Mouse (Mus musculus) C2C12 (cell line): ENCODE measurements around the gene Sox6. TPM values are rescaled to one million over a fixed set of nuclear protein-coding genes. Genes with fewer than 3 reads are reported as not detected.

Source experiments
- H3K27me3 ChIP-seq: one replicate; pipeline ENCODE4 v1.6.1; 2011; ENCODE audit not compliant: control insufficient read depth, insufficient read depth, insufficient read length
- H3K36me3 ChIP-seq: one replicate; pipeline ENCODE4 v1.6.1; 2011; ENCODE audit not compliant: control insufficient read depth, insufficient read depth
- H3K4me3 ChIP-seq: one replicate; pipeline ENCODE4 v1.5.1; 2011; ENCODE audit warnings: mild to moderate bottlenecking, control low read depth; ENCODE audit not compliant: poor library complexity, insufficient read depth, severe bottlenecking
- H3K79me2 ChIP-seq: one replicate; pipeline ENCODE4 v1.6.1; 2011; ENCODE audit not compliant: control insufficient read depth, insufficient read depth
- H3K79me3 ChIP-seq: one replicate; pipeline ENCODE4 v1.6.1; 2011; ENCODE audit warnings: low read depth, control low read depth
- H3ac ChIP-seq: one replicate; pipeline ENCODE3; 2011; ENCODE audit warnings: low read depth; ENCODE audit not compliant: control insufficient read depth, insufficient read length
- CEBPB ChIP-seq: IDR thresholded peaks from one replicate; pipeline ENCODE4 v1.6.1; 2011; ENCODE audit warnings: low read depth, mild to moderate bottlenecking, control low read depth, moderate library complexity
- CTCF ChIP-seq: IDR thresholded peaks from one replicate; pipeline ENCODE4 v1.5.1; 2011; ENCODE audit not compliant: control insufficient read depth, insufficient read depth, insufficient read length
- FOSL1 ChIP-seq: IDR thresholded peaks from one replicate; pipeline ENCODE4 v1.8.0; 2011; ENCODE audit warnings: mild to moderate bottlenecking, low read length; ENCODE audit not compliant: poor library complexity, insufficient read depth, severe bottlenecking
- MAX ChIP-seq: IDR thresholded peaks from one replicate; pipeline ENCODE4 v1.6.1; 2011; ENCODE audit warnings: mild to moderate bottlenecking, control low read depth
- MYOD1 ChIP-seq: IDR thresholded peaks from one replicate; pipeline ENCODE4 v1.6.1; 2011; ENCODE audit warnings: low read depth; ENCODE audit not compliant: control insufficient read depth, insufficient read length
- MYOG ChIP-seq: IDR thresholded peaks from one replicate; pipeline ENCODE4 v1.6.1; 2011; ENCODE audit not compliant: control insufficient read depth, insufficient read length; ENCODE audit errors: extremely low read depth
- USF1 ChIP-seq: IDR thresholded peaks from one replicate; pipeline ENCODE4 v1.6.1; 2011; ENCODE audit warnings: low read depth, mild to moderate bottlenecking, control low read depth, moderate library complexity
- polyA plus RNA-seq: library from polyadenylated mRNA; unstranded; fragments of >200 nt; fragmentation: generic; extraction: Trizol; gene quantifications from one replicate; pipeline ENCODE4 v1.2.1, GENCODE M21; 2012; ENCODE audit warnings: missing spikeins

Sox6 gene
- polyA plus RNA-seq, 1 experiment = 0.08 TPM

GRCm38 (mm10) chr7:116032596-116033307 is 5.8 kb downstream of the Sox6 start:
- TF ChIP-seq CTCF = peak; percentile 14
- no peak for TF ChIP-seq CEBPB
- Histone ChIP-seq H3K79me3 (no peaks in the 10 kb centered on the region), H3ac (no peak overlapping the region), H3K36me3 (no peaks in the 10 kb centered on the region), H3K4me3 (no peak overlapping the region), H3K79me2 (no peaks in the 10 kb centered on the region), H3K27me3 (peaks cover 42% of the 10 kb centered on the region)

DNA sequence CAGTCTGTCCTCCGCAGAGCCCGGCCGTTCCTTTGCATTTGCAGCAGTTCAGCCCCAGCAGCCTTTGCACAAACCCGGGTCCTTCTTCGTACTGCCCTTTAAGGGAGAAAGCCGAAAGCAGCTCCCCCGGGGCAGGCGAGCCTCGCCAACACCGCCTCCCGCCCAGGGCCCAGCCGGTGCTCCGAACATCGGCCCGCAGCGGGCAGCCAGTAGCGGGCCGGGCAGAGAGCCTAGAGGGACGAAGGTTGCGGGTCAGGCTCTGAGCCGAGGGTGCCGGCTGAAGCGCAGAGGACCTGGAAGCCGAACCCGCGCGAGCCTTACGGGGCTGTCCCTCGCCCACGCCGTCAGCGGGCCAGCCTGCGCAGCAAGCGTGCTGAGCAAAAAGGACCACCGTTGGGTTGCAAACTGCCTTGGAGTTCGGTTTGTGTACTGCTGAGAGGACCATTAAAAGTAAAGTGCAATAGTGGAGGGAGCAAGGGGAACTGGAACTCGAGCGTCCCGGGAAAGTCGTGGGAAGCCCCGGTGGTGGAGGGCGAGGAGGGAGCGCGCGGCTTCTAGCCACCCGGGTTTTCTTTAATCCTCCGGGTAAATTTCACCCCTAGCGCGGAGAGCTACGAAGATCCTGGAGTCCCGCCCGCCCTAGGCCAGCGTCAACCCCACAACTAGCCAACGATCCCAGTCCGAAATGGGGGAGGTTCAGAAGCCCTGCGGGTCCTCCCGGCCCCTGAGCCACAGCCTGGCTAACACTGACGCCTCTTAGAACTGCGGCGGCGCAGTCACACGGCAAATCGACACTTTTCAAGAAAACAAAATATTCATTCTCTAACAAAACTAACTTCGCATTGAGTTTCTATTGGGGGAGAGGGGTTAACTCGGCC is 6.6 kb downstream of the Sox6 start:
- no peak overlapping the region for H3ac ChIP-seq
- H3K27me3 ChIP-seq = peaks cover 37% of the 10 kb centered on the region
- no peaks in the 10 kb centered on the region for H3K79me2 ChIP-seq
- no peak overlapping the region for H3K4me3 ChIP-seq
- no peaks in the 10 kb centered on the region for H3K79me3 ChIP-seq
- H3K36me3 ChIP-seq = no peaks in the 10 kb centered on the region
- TF ChIP-seq MYOG = no peak
- no peak for TF ChIP-seq USF1
- no peak for TF ChIP-seq MYOD1
- TF ChIP-seq FOSL1 = no peak
- no peak for TF ChIP-seq MAX
- no peak for TF ChIP-seq CEBPB

GRCm38 (mm10) chr7:116031388-116031717 is 7.2 kb downstream of the Sox6 start:
- Histone ChIP-seq H3ac (no peak overlapping the region), H3K4me3 (no peak overlapping the region), H3K27me3 (peaks cover 37% of the 10 kb centered on the region), H3K79me3 (no peaks in the 10 kb centered on the region), H3K36me3 (no peaks in the 10 kb centered on the region), H3K79me2 (no peaks in the 10 kb centered on the region)
- TF ChIP-seq CTCF (no peak), CEBPB (no peak), USF1 (no peak), FOSL1 (no peak), MAX (no peak), MYOD1 (no peak), MYOG (no peak)

DNA sequence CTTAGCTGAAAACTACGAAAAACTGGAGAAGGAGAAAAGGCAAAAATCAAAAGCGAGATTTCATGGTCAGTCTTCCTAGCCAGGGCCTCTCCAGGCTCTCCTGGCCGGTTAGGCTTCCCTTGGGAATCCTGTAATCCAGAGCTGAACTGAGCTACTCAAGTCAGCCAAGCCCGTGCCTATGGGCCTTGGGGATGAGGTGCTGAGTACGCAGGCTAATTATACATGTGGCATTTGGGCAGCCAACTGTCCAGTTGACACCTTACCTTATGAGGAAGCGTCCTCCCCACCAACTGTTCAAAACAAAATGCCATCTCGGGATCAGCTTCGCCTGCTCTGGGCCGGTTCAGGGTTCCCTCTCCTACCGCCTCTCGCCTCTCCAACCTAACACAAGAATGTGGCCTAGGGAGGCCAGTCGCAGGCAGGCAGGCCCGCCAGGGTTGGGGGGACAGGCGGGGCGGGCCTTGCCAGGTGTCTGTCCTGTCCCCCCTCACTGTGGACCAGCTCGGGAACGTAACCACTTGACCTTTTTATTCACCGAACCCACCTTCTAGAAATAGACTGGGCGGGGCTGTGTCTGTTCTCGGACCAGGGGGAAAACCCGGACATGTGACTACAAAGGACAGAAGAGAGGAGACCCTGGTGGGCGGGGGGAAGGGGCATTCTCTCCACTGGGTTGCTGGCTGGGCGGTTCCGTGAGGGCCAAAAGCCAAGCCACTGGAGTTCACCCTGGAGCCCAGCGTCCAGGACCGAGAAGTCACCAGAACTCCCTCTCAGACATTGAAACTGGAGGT is 7.8 kb downstream of the Sox6 start:
- no peak for TF ChIP-seq CEBPB
- TF ChIP-seq FOSL1 = no peak
- no peak for TF ChIP-seq CTCF
- TF ChIP-seq MAX = no peak
- TF ChIP-seq MYOD1 = no peak
- no peak for TF ChIP-seq USF1
- TF ChIP-seq MYOG = no peak
- H3K79me2 ChIP-seq = no peaks in the 10 kb centered on the region
- no peak overlapping the region for H3ac ChIP-seq
- no peaks in the 10 kb centered on the region for H3K36me3 ChIP-seq
- H3K79me3 ChIP-seq = no peaks in the 10 kb centered on the region
- no peak overlapping the region for H3K4me3 ChIP-seq
- peaks cover 37% of the 10 kb centered on the region for H3K27me3 ChIP-seq

DNA sequence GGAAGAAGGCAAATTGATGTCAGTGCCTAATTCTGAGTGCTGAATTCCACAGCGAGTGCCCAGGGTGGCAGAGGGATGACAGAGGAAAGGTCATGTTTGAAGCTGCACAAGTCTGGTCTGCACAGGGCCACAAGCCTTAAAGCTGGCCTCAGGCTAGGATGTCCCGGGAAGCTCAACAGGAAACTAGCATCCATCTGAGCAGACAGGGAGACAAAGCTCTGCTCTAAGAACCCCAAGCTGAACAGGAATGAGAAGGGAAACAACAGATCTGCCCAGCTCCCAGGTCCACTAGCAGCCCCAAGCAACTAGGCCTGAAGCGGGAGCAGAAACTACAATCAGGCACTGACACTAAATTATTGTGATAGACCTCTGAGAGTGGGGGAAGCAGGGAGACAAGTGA is 8.6 kb downstream of the Sox6 start:
- Histone ChIP-seq H3K79me2 (no peaks in the 10 kb centered on the region), H3K4me3 (no peak overlapping the region), H3K36me3 (no peaks in the 10 kb centered on the region), H3K27me3 (peaks cover 37% of the 10 kb centered on the region), H3ac (no peak overlapping the region), H3K79me3 (no peaks in the 10 kb centered on the region)
- no peak for TF ChIP-seq MYOD1
- no peak for TF ChIP-seq FOSL1
- no peak for TF ChIP-seq USF1
- TF ChIP-seq CEBPB = no peak
- no peak for TF ChIP-seq CTCF
- no peak for TF ChIP-seq MAX
- TF ChIP-seq MYOG = no peak
